Mouse (Mus musculus): ENCODE measurements around the gene Ppp1r27.

DNA sequence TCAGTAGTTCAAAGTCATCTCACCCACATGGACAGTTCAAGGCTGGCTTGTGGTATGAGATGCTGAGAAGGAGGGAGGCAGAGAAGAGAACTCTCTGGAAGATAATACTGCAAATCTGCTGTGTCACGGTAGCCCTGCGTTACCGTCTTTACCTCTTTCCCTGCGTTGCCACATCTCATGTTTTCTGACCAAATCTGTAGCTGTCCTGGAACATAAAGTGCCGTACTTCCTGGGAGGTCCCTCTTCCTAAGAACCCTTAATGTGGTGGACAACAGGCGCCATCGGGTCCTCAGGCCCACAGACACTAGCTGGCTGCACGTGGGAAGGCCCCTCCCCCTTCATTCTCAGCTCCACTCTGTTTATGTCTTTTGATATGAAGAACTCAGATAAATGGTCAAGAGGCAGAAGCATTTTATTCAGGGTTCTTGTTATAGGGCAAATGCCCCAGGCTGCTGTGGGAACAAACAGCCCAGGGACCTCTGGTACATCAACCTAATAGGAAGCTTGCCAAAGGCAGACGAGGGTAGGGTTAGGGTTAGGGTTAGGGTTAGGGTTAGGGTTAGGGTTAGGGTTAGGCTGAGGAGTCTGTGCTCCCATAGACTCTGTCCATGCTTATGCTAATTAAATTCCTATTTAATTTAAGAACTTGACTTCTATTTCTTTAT is 23.1 kb downstream of the Ppp1r27 start:
- no peak for TF ChIP-seq POLR2A (IDR thresholded peaks at IDR 0.05; ENCODE audit: insufficient read depth, low read depth, low read length)
- TF ChIP-seq CTCF (IDR thresholded peaks at IDR 0.05) = no peak

Measured in heart, adult 2 months (tissue).